Mouse (Mus musculus) stomach, postnatal 0 days (tissue): ENCODE results near the gene Vmn2r109.

Experiments used
- CTCF ChIP-seq: IDR thresholded peaks from 2 replicates; pipeline ENCODE4 v1.5.1; 2016; ENCODE audit warnings: antibody characterized with exemption, low read depth, mild to moderate bottlenecking, moderate library complexity
- EP300 ChIP-seq: optimal IDR thresholded peaks from 2 replicates; pipeline ENCODE3; 2016; ENCODE audit warnings: antibody characterized with exemption

- TF ChIP-seq CTCF = no peak
- no peak for TF ChIP-seq EP300
Observed at GRCm38 (mm10) chr17:20564656-20565055, at the start of gene Vmn2r109.
